Mouse (Mus musculus): Measurements from ENCODE around the gene Zbtb32.
A peak's percentile ranks its signal among the peaks of the same experiment; 100 is the strongest.

Zbtb32 gene

DNA sequence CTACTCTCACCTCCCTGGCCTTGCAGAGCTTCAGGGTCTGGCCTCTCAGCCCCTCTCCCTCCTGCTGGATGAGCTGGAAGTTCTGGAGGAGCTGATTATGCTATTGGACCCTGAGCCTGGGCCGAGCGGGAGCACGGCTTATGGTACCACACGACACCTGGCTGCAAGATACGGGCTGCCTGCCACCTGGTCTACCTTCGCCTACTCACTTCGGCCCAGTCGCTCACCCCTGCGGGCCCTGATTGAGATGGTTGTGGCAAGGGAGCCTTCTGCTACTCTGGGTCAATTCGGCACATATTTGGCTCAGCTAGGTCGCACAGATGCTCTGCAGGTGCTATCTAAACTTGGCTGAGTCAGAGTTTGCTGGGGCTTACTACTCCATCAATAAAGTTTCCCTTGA, 31.2 kb downstream of the Zbtb32 start:
- DNase-seq (ENCODE audit: low read depth, low spot score) = no peak

DNA sequence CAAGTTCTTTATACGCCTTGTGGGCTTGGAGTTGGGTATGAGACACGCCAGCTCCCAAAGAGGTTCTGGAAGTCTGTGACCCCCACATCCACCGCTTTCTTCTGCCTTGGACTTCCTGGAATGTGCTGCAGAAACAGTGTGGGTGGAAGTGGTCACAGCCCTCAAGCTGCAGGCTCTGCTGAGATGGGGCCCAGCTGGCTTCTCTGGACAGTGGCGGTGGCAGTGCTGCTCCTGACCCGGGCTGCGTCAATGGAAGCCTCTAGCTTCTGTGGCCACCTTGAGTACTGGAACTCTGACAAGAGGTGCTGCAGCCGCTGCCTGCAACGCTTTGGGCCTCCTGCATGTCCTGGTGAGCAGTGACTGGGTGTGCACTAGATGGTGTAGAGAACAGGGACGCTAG, 32.7 kb downstream of the Zbtb32 start:
- DNase-seq (ENCODE audit: low read depth, low spot score) = no peak

DNA sequence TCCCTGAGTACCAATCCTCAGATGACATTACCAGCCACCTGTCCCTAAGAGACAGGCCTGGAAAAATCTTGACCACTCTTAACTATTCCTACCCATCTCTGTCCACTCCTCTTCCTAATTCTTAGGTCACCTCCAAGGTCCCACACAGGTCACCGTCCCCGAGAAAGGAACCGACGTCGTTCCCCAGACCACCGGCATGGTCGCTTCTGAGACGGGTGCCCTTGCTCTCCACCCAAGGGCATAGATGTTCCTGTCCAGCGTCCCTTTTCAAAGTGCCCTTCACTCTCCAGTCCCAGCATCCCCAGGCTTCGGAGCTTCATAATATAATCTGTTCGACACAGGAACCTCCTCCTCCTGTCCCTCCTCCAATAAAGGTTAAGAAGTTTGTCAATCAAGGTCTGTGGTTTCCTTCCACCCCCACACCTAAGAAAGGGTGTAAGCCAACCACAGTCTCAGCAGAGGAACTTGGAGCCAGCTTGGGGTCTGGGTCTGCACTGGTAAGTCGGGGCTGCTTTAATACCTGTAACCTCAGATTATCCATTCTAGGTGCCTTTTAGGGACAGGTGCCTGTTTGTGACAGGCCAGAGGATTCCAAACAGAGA, 33.6 kb downstream of the Zbtb32 start, which contains the start of gene Igflr1:
Igflr1 (plus strand) TSS at position 458 of the 602 bp plus-strand sequence.
- no peak for DNase-seq (ENCODE audit: low read depth, low spot score)

DNA sequence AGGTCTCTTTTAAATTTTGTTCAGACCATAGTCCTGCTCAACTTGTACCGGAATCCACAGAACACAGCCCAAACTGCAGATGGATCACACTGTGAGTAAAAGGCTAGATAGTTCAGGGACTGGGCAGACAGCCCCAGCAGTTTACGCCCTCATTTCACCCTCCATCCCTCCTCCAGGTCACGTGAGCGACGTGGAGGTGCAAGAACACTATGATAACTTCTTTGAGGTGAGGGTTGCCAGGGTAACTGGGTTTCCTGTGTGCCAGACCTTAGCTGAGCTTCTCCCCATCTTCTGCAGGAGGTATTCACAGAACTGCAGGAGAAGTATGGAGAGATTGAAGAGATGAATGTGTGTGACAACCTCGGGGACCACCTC, 34.8 kb downstream of the Zbtb32 start:
- DNase-seq (ENCODE audit: low read depth, low spot score) = no peak

DNA sequence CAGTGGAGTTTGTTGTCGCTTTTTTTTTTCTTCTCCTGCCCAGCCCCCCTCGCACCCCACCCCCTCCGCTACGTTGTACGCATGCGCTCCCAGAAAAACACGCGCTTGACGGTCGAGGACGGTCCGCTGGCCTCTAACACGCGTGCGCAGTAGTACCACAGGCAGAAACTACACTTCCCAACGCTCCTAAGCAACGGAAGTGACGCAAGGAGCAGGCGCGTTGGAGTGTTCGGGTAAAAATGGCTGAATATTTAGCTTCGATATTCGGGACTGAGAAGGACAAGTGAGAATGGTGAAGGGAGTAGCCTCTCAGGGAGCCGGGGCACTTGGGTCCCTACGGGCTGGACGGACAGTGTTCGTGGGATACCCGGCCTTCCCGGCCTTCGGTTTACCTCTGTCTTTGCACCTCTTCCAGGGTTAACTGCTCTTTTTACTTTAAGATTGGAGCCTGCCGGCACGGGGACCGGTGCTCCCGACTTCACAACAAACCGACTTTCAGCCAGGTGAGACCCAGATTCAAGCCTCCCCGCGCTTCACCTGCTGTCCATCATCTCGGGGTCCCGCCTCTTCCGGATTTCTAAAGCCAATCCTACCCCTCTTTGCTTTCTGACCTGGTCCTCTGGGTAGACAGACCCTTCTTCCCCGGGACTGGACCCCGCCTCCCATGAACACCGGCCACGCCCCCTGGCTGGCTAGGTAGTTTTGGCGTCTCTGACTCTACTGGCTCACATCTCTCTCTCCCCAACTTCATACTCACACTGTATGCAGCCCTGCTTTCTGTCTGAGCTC, 35.4 kb downstream of the Zbtb32 start, which contains the start of the genes U2af1l4, Gm49396 and Psenen:
U2af1l4 (plus strand) TSS at position 185 of the 789 bp plus-strand sequence.
Gm49396 (plus strand) TSS at position 228 of the 789 bp plus-strand sequence.
Psenen (minus strand) TSS at position 511 of the 789 bp plus-strand sequence.
- DNase-seq (ENCODE audit: low read depth, low spot score) = peak; percentile 99

DNA sequence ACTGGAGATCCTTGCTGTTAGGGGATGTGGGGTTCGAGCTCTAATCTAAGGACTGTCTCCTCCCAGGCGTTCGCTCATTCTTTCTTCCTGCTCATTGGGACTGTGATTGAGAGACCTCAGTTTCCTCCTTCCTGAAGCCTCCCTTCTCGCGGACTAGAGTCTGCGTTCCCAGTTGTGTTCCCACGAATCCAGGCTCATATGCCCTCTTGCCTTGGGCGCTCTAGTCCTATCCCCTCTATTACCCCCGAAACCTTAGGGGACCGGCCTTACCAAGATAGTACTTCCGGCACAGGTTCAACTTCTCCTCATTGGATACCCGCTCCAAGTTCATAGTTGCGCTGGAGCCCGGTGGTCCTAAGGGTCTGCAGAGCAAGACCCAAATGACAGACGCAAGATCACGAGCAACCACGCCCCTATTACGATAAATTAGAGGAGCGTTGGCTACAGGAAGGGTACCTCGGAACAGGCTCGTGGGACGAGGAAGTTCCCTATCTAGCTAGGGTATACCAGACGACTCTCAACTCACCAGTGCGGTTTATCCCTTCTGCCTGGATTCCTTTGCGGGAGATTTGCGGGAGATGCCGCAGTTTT, 36.1 kb downstream of the Zbtb32 start:
- no peak for DNase-seq (ENCODE audit: low read depth, low spot score)

DNA sequence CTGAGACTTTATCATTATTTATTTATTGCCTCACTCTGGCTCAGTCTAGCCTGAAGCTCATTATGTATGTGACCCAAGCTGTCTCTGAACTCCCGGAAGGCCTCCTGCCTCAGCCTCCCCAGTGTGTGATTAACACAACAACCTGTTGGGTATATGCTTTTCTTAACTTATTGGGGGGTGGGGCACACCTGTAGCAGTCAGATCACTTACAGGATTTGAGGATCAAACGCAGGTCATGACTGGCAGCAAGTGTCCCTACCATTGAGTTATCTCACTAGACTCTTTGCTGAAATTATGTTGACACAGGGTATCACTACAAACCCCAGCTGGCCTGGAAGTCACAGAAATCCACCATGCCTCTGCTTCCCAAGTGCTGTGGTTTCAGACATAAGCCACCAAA, 38.4 kb downstream of the Zbtb32 start:
- no peak for DNase-seq (ENCODE audit: low read depth, low spot score)

DNA sequence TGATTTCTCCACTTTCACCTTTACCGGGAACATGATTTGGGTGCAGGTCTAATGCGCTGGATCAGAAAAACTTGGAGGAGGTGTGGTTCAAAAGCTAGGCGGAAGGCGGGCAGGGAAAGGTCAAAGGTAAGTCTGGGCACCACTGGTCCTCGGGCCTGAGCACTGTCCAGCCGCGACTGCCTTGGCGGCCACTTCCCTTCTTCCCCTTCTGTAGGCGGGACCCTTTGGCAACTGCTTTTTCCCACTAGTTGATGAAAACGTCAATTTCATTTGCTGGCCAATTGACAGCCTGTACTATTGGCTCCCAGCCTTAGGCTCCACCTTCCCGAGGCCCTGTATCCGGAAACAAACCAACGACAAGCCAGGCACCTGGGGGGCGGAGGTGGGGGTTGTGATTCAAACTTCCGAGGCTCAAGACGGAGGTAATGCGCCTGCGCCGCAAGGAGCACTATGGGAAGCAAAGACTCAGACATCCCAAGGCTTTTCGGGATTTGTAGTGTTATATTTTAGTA, 39.2 kb downstream of the Zbtb32 start, which contains the start of gene Lin37:
Lin37 (minus strand) TSS at position 396 of the 512 bp plus-strand sequence.
- peak; percentile 95 for DNase-seq (ENCODE audit: low read depth, low spot score)

DNA sequence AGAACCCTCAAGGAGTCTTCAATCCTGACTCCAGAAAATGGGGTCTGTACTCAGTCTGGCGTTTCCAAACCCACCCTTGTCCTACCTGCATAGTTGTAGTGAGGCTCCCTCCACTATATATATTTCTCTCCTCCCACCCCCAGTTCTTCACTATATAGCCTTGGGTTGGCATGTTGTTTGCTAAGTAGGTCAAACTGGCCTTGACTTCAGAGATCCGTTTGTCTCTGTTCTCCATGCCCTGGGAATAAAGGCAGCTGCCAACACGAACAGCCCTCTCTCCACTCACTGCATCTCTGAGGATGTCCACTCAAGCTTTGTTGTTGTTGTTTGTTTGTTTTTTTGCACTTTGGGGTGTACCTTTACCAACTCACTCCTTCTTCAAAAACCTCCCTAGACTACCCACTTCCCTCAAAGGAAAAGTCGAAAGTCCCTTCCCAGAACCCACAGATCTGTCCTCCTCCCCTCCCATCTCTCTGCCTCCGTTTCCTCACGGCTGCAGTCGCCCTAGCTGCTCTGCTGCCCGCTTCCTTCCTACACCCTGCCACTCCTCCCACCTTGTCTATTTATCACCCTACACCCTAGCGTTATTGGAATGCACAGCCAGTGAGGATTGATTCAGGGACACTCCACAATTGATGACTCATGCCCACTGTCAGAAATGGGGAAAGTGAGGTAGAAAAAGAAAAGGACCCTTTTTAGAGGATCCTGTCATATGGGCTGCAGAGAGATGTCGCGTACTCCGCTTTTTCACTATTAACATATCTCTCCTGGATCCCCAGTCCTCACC, 39.9 kb downstream of the Zbtb32 start:
- DNase-seq (ENCODE audit: low read depth, low spot score) = no peak

DNA sequence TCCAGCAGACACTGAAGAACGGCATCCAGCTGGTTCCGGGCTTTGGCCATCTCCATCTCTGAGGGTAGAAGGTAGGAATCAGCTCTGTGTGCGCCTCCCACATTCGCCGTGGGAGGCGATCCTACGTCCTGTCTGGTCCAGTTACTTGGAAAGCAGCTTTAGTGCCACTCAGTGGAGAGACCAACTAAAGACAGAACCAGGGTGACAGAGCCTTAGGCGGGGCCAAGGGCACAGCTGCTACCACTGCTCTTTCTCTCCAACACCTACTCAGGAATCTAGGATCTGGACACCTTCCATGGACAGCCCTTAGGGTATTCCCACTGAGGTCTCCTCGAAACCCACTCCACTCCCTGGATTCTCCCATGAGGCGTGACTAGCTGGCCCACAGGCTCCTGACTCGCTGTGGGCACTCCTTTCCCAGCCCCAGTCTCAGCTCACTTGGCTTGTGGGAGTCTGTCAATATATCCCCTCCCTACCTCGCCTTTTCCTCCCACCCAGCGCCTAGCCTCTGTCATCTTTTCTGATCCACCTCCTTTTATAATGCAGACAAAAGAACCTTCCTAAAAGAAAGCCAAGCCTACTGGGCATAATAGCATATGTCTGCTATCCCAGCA, 40.7 kb downstream of the Zbtb32 start:
- DNase-seq (ENCODE audit: low read depth, low spot score) = no peak

DNA sequence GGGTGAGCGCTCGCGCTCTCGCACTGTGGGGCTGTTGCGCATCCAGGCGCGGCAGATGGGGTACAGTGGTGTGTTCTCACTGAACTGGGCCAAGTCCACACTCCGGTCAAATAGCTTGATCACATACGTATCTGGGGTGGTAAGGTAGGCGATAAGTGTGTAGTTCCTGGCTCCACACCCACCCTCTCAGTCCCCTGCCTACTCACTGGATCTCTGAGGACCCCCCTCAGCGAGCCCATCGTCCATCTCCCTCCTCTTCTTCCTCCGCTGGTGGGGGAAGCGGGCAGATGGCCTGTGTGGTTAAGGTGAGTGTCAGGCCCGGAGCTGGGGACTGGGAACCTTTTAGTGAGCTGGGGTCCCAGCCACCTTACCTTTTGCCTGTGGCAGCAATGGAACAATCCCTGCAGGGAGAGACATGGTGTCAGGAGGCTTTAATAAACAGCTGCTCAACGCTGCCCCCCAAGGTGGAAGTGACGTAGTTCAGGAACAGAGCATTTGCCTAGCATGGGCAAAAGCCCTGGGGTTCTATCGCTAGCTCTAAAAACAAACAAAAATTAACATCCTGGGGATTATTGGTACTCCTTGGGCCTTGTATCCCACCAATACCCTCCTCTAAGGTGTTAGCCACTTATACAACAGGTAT, 41.7 kb downstream of the Zbtb32 start:
- no peak for DNase-seq (ENCODE audit: low read depth, low spot score)

DNA sequence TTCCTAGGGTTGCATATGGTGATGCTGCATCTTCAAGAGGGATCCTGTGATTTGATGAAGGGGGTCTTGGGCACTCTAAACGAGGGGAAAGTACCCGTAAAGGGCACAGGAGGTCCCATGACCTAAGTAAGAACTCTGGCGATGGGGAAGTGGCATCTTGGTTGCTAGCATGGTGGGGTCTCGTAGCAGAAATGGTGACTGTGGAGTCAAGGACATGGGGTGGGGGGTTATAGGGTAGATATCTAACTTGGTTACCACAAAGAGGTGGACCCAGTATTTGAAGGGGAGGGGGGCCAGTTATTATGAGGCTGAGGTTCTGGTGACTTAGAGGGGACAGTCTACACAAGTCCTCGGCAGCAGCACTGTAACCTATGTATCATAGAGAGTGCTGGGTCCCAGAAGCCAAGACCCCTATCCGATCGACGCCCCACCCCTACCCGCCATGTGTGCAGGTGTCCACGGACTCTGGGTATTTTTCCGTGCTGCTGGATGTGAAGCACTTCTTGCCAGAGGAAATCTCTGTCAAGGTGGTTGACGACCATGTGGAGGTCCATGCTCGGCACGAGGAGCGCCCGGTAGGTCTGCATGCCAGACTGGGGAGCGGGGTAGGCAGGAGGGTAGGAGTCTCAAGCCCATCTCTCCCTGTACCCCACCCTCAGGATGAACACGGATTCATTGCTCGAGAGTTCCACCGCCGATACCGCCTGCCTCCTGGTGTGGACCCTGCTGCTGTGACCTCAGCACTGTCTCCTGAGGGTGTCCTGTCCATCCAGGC, 44.7 kb downstream of the Zbtb32 start:
- no peak for DNase-seq (ENCODE audit: low read depth, low spot score)

DNA sequence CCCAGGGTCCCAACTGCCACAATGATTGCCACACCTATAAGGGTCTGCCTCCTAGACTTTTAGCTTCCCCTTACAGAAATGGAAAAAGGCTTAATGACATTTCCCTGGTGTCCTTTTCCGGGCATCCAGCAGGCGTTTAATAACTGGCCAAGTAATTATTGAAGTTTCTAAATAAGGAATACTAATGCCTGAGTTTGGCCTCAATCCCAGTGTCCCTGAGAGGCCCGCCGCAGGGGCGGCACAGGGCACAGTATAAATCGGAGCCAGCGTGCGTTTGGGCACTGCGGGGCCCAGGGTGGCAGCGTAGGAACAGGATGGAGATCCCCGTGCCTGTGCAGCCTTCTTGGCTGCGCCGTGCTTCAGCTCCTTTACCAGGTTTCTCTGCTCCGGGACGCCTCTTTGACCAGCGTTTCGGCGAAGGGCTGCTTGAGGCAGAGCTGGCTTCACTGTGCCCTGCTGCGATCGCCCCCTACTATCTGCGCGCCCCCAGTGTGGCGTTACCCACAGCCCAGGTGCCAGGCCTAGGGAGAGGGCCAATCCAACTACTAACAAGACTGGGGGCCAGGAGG, 45.6 kb downstream of the Zbtb32 start:
- no peak for DNase-seq (ENCODE audit: low read depth, low spot score)

DNA sequence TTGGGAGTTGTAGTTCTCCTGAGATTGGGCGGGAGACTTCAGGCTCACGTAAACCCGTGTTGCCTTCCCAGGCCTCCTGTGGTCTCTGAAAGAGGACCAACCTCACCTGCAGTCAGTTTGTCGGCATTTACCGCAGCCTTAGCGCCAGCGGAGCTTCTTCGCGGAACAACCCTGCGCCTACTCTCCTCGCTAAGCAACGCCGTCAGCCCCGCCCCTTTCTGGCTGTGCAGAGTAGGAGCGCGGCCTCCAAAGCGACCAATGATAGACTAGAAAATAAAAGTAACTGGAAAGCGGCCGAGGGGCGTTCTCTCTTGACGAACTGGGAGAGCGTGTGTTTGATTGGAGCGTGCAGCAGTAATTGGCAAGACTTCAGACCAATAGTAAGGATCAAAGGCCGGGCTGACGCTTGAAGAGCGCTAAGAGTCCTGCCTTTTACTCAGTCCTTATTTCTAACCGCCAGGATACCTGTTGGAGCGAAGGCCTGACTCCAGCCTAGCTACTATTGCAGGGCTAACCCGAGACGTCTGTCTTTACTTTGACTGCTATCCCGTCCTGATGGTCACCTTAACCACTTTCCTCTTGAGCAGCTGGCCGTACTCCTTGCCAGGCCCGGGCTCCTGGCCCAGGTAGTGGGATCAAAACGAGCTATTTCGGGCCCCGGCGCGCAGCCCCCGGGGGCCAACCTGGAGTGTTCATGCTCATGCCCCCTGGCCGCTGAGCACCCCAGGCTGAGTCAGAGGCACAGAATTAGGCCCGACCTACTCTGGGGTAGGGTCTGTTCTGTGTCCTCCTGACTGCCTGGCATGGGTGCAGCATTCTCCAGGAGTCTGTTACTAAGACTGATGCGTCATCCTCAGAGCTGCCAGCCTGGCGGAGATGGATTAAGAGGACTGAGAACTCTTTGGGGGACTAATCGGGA, 46.3 kb downstream of the Zbtb32 start, which contains the start of the genes Hspb6 and Proser3:
Hspb6 (plus strand) TSS at position 77 of the 919 bp plus-strand sequence.
Proser3 (minus strand) TSS at position 198 of the 919 bp plus-strand sequence.
- DNase-seq (ENCODE audit: low read depth, low spot score) = peak; percentile 91

DNA sequence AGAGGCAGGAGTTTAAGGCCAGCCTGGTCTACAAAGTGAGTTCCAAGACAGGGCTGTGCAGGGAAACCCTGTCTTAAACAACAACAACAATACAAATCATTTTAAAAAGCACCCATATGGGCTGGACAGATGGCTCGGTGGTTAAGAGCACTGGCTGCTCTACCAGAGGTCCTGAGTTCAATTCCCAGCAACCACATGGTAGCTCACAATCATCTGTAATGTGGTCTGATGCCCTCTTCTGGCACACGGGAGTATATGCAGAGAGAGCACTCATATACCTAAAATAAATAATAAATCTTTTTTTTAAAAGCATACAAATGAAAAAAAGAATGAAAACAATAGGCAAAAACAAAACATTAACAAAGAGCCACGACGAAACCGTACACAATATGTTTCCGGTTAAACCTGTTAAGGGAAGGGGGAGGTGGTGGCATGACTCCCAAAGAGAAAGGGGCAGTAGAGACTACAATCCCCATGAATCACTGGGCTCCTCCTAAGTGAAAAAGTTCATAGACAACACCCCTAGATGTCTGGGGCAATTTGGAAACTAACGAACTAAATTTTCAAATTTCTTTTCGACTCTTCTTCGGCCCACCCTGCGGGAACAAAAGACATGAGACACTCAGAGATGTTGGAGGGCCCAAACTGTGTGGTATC, 47.1 kb downstream of the Zbtb32 start:
- peak; percentile 66 for DNase-seq (ENCODE audit: low read depth, low spot score)

DNA sequence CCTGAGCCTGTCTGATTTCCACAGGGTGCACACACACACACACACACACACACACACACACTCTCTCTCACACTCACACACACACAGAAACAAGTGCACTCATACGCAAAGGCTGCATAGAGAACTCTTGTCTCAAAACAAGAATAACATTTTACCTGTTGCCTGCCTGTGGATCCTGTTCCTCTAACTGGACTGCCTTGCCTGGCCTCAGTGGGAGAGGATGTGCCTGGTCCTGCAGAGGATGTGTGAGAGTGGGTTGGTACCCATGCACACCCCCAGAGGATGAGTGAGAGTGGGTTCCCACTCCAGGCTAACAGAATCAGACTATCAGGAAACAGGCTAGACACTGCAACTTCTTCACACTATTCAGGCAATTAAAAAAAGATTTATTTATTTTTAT, 48.1 kb downstream of the Zbtb32 start:
- DNase-seq (ENCODE audit: low read depth, low spot score) = no peak

DNA sequence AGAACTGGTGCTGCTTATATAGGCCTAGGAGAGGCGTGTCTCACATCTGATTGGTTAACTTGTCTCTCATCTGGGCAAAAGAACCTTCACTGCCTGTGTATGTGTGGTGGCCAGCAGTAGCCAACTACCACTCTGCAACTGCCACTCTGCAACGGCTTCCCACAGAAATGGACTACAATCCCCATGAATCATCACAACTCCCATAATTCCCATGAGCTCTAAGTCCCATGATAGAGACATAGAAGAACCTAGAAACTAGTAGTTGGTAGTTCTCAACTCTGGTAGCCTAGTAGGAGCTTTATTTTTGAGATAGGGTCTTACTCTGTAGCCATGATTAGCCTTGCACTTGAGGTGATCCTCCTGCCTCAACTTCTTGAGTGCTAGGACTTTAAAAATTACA, 48.8 kb downstream of the Zbtb32 start:
- DNase-seq (ENCODE audit: low read depth, low spot score) = no peak

DNA sequence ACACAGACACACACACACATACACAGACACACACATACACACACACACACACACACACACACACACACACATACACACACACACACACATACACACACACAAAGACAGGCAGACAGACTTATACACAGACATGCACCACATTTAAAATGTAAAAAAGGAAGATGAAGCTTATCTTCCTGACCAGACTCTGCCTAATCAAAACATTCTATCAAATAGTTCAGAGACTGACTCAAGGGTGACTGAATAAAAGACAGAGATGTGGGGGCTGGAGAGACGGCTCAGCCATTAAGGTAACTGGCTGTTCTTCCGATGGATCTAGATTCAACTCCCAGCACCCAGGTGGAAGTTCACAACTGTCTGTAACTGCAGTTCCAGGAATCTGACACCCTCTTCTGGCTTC, 54.4 kb downstream of the Zbtb32 start:
- DNase-seq (ENCODE audit: low read depth, low spot score) = no peak
